Mouse (Mus musculus): ENCODE measurements around the gene Dnase1l2. TPM values are rescaled to one million over a fixed set of nuclear protein-coding genes. Genes with fewer than 3 reads are reported as not detected.

Dnase1l2 gene
- polyA plus RNA-seq, 1 experiment from 2014 or later = 1.1 TPM

DNA sequence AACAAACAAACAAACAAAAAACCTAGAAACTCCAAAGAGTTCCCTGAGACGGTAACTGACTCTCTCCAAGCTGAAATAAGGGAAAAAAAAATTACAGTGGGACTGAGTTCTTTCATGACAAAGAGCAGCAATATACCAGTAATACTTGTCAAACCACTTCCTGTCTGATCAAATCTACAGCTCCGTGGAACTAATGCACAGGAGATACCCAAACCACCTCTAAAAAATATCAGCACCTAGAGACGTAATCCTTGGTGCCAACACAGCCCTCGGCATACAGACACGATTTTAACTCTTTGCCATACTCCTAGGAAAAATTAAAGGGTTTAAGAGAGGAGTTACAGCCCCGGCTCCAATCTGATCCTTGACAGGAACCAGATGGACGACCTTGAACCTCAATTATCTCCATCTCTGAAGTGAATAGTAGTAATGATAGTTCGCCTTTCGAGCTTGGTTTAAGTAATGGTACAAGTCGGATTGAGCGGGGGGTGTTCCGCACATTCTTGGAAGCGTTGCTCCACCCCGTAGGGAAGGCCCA, 11.4 kb upstream of the Dnase1l2 start:
- 7% methylated on average over 14 of the region's 14 CpGs for WGBS
- Histone ChIP-seq H3K4me3 (ENCODE audit: low read depth, low read length) (peak overlapping the region; percentile 84), H3K9me3 (replicated peaks; ENCODE audit: control insufficient read depth, low read length) (no peaks in the 10 kb centered on the region), H3K36me3 (replicated peaks; ENCODE audit: control insufficient read depth, insufficient read depth, low read depth, low read length) (no peaks in the 10 kb centered on the region; the same call in 1 of the 2 replicates), H3K27ac (replicated peaks; ENCODE audit: low read depth, low read length) (peak overlapping the region; percentile 87; the same call in 1 of the 2 replicates), H3K27me3 (ENCODE audit: control insufficient read depth, insufficient read depth, low read length) (no peaks in the 10 kb centered on the region), H3K4me2 (ENCODE audit: low read depth, low read length) (peak overlapping the region; percentile 65), H3K9ac (replicated peaks; ENCODE audit: low read length) (peak overlapping the region; percentile 84), H3K4me1 (ENCODE audit: control insufficient read depth, insufficient read depth, low read length) (no peaks in the 10 kb centered on the region)
- DNase-seq (ENCODE audit: low spot score) (no peak), ATAC-seq (replicated peaks; ENCODE audit: insufficient number of reproducible peaks, low FRiP score, low TSS enrichment, low read depth) (no peak)

- WGBS = 84% methylated on average over 2 of the region's 2 CpGs
Observed at GRCm38 (mm10) chr17:24453372-24453771, 10.5 kb upstream of the Dnase1l2 start.

DNA sequence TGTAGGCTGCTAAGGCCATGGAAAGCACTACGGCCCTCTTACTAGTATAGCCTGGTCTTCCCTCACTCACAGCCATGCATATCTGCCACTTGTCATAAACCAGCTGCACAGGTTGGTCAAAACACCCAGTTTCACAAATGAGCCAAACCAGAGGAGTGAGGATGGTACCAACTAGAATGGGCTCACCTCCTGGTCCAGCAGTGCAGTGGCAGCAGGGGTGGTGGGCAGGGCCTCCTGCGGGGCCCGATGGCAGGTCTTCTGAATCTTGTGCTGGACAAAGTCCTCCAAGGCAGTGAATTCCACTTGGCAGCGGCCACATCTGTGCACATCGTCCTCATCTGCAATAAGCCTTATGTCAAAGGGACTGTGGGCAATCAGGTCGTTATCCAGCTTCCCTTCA, 8.3 kb upstream of the Dnase1l2 start:
- H3K4me1 ChIP-seq (ENCODE audit: control insufficient read depth, insufficient read depth, low read length) = no peaks in the 10 kb centered on the region
- no peak for ATAC-seq (replicated peaks; ENCODE audit: insufficient number of reproducible peaks, low FRiP score, low TSS enrichment, low read depth)
- no peak overlapping the region for H3K4me3 ChIP-seq (ENCODE audit: low read depth, low read length)
- WGBS = 97% methylated on average over 6 of the region's 6 CpGs
- H3K27ac ChIP-seq (replicated peaks; ENCODE audit: low read depth, low read length) = no peak overlapping the region
- no peak for DNase-seq (ENCODE audit: low spot score)
- no peaks in the 10 kb centered on the region for H3K27me3 ChIP-seq (ENCODE audit: control insufficient read depth, insufficient read depth, low read length)
- H3K9ac ChIP-seq (replicated peaks; ENCODE audit: low read length) = no peak overlapping the region
- no peak overlapping the region for H3K4me2 ChIP-seq (ENCODE audit: low read depth, low read length)
- no peaks in the 10 kb centered on the region for H3K9me3 ChIP-seq (replicated peaks; ENCODE audit: control insufficient read depth, low read length)
- H3K36me3 ChIP-seq (replicated peaks; ENCODE audit: control insufficient read depth, insufficient read depth, low read depth, low read length) = peaks cover 6% of the 10 kb centered on the region

More at GRCm38 (mm10) chr17:24453372-24453771, 10.5 kb upstream of the Dnase1l2 start:
- Histone ChIP-seq H3K27ac (replicated peaks; ENCODE audit: low read depth, low read length) (no peak overlapping the region), H3K9ac (replicated peaks; ENCODE audit: low read length) (no peak overlapping the region), H3K4me3 (ENCODE audit: low read depth, low read length) (no peak overlapping the region), H3K36me3 (replicated peaks; ENCODE audit: control insufficient read depth, insufficient read depth, low read depth, low read length) (peaks cover 3% of the 10 kb centered on the region), H3K9me3 (replicated peaks; ENCODE audit: control insufficient read depth, low read length) (no peaks in the 10 kb centered on the region), H3K4me2 (ENCODE audit: low read depth, low read length) (no peak overlapping the region), H3K4me1 (ENCODE audit: control insufficient read depth, insufficient read depth, low read length) (no peaks in the 10 kb centered on the region), H3K27me3 (ENCODE audit: control insufficient read depth, insufficient read depth, low read length) (no peaks in the 10 kb centered on the region)
- DNase-seq (ENCODE audit: low spot score) (no peak), ATAC-seq (replicated peaks; ENCODE audit: insufficient number of reproducible peaks, low FRiP score, low TSS enrichment, low read depth) (no peak)

DNA sequence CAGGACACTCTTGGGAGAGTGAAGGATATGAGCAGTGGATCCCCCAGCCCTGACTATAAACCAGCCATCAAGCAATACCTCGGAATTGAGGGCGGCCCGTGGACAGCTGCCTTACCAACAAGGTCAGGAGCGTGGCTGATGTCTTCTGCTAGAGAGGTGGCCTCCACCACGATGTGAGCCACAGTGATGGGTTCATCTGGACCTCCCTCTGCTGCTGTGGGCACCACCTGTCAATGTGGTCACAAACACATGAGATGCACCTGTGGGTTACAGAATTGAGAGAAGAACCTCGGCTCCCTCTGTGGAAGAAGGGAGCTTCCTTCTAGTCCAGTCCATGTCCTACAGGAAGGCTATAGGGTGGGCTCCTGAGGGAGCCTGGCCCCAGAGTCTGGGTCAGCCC, 6.6 kb upstream of the Dnase1l2 start:
- WGBS = 87% methylated on average over 6 of the region's 6 CpGs
- no peaks in the 10 kb centered on the region for H3K27me3 ChIP-seq (ENCODE audit: control insufficient read depth, insufficient read depth, low read length)
- DNase-seq (ENCODE audit: low spot score) (no peak), ATAC-seq (replicated peaks; ENCODE audit: insufficient number of reproducible peaks, low FRiP score, low TSS enrichment, low read depth) (no peak)
- peaks cover 13% of the 10 kb centered on the region for H3K36me3 ChIP-seq (replicated peaks; ENCODE audit: control insufficient read depth, insufficient read depth, low read depth, low read length)
- no peak overlapping the region for H3K27ac ChIP-seq (replicated peaks; ENCODE audit: low read depth, low read length)
- H3K9me3 ChIP-seq (replicated peaks; ENCODE audit: control insufficient read depth, low read length) = no peaks in the 10 kb centered on the region
- no peak overlapping the region for H3K4me3 ChIP-seq (ENCODE audit: low read depth, low read length)
- H3K4me2 ChIP-seq (ENCODE audit: low read depth, low read length) = no peak overlapping the region
- no peak overlapping the region for H3K9ac ChIP-seq (replicated peaks; ENCODE audit: low read length)
- H3K4me1 ChIP-seq (ENCODE audit: control insufficient read depth, insufficient read depth, low read length) = no peaks in the 10 kb centered on the region

DNA sequence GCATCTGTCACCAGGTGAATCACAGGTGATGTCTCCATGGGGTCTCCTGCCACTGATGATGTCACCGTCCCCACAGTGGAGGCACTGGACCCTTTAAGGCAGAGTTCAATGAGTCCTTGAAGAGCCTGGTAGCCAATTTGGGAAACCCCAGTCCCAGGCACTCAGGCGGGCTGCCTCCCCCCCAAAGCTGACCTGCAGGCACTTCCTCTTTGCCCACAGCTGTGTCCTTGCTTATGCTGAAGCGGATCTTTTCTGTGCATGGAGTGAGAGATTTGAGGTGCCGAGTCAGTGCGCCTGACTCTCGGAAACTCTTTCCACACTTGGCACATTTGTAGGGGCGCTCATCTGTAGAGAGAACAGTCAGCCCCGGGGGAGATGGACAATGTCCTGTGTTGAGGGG, 3.7 kb upstream of the Dnase1l2 start:
- peaks cover 20% of the 10 kb centered on the region for H3K36me3 ChIP-seq (replicated peaks; ENCODE audit: control insufficient read depth, insufficient read depth, low read depth, low read length)
- no peak for ATAC-seq (replicated peaks; ENCODE audit: insufficient number of reproducible peaks, low FRiP score, low TSS enrichment, low read depth)
- H3K4me1 ChIP-seq (ENCODE audit: control insufficient read depth, insufficient read depth, low read length) = no peaks in the 10 kb centered on the region
- H3K27me3 ChIP-seq (ENCODE audit: control insufficient read depth, insufficient read depth, low read length) = no peaks in the 10 kb centered on the region
- H3K4me3 ChIP-seq (ENCODE audit: low read depth, low read length) = no peak overlapping the region
- H3K27ac ChIP-seq (replicated peaks; ENCODE audit: low read depth, low read length) = no peak overlapping the region
- H3K9me3 ChIP-seq (replicated peaks; ENCODE audit: control insufficient read depth, low read length) = no peaks in the 10 kb centered on the region
- H3K4me2 ChIP-seq (ENCODE audit: low read depth, low read length) = no peak overlapping the region
- H3K9ac ChIP-seq (replicated peaks; ENCODE audit: low read length) = no peak overlapping the region
- 89% methylated on average over 8 of the region's 8 CpGs for WGBS
- no peak for DNase-seq (ENCODE audit: low spot score)

DNA sequence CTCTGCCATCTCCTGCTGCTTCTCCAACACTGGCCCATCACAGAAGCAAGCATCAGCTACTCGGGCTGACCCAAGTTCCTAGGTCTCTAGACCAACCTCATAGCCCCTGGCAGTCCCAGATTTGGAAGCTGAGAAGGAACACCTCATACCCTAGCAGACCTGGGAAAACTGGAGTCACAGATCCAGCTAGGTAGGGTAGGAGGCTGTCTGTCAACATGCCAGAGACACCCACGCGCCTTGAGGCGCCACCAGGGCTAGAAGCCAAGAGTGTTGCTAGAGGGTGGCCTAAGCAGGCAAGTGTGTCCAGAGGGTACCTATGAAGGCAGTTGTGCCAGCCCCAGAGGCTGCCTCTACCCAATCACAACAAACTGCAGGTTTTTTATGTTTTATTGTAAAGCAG, 504 bp upstream of the Dnase1l2 start:
- H3K9ac ChIP-seq (replicated peaks; ENCODE audit: low read length) = no peak overlapping the region
- H3K4me1 ChIP-seq (ENCODE audit: control insufficient read depth, insufficient read depth, low read length) = no peaks in the 10 kb centered on the region
- no peak overlapping the region for H3K4me2 ChIP-seq (ENCODE audit: low read depth, low read length)
- no peak overlapping the region for H3K27ac ChIP-seq (replicated peaks; ENCODE audit: low read depth, low read length)
- WGBS = 91% methylated on average over 4 of the region's 4 CpGs
- no peaks in the 10 kb centered on the region for H3K9me3 ChIP-seq (replicated peaks; ENCODE audit: control insufficient read depth, low read length)
- no peaks in the 10 kb centered on the region for H3K27me3 ChIP-seq (ENCODE audit: control insufficient read depth, insufficient read depth, low read length)
- DNase-seq (ENCODE audit: low spot score) (no peak), ATAC-seq (replicated peaks; ENCODE audit: insufficient number of reproducible peaks, low FRiP score, low TSS enrichment, low read depth) (no peak)
- H3K4me3 ChIP-seq (ENCODE audit: low read depth, low read length) = no peak overlapping the region
- H3K36me3 ChIP-seq (replicated peaks; ENCODE audit: control insufficient read depth, insufficient read depth, low read depth, low read length) = peaks cover 19% of the 10 kb centered on the region

- DNase-seq (ENCODE audit: low spot score) (no peak), ATAC-seq (replicated peaks; ENCODE audit: insufficient number of reproducible peaks, low FRiP score, low TSS enrichment, low read depth) (no peak)
- Histone ChIP-seq H3K36me3 (replicated peaks; ENCODE audit: control insufficient read depth, insufficient read depth, low read depth, low read length) (peaks cover 17% of the 10 kb centered on the region), H3K27ac (replicated peaks; ENCODE audit: low read depth, low read length) (no peak overlapping the region), H3K4me1 (ENCODE audit: control insufficient read depth, insufficient read depth, low read length) (no peaks in the 10 kb centered on the region), H3K4me2 (ENCODE audit: low read depth, low read length) (no peak overlapping the region), H3K27me3 (ENCODE audit: control insufficient read depth, insufficient read depth, low read length) (no peaks in the 10 kb centered on the region), H3K4me3 (ENCODE audit: low read depth, low read length) (no peak overlapping the region), H3K9me3 (replicated peaks; ENCODE audit: control insufficient read depth, low read length) (no peaks in the 10 kb centered on the region), H3K9ac (replicated peaks; ENCODE audit: low read length) (no peak overlapping the region)
- 90% methylated on average over 14 of the region's 14 CpGs for WGBS
Observed at GRCm38 (mm10) chr17:24442107-24442506, 798 bp downstream of the Dnase1l2 start.

DNA sequence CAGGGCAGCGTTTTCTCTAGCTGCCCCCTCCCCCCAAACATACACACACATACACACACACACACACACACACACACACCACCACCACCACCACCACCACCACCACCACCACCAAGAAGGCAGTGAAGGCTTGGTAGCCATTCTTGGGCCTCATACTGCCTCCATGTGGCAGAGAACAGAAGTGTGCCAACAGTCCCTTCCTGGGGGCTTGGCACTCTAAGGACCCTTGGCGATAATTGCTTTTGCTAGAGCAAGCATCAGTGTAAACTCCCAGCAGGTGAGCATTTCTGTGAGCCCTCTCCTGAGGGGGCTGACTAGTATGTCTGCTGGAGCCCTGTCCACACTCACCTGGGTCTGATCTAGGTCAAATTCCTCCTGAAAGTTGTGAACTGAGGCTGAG, 1.8 kb downstream of the Dnase1l2 start:
- Histone ChIP-seq H3K27ac (replicated peaks; ENCODE audit: low read depth, low read length) (no peak overlapping the region), H3K4me3 (ENCODE audit: low read depth, low read length) (no peak overlapping the region), H3K9ac (replicated peaks; ENCODE audit: low read length) (no peak overlapping the region), H3K4me1 (ENCODE audit: control insufficient read depth, insufficient read depth, low read length) (no peaks in the 10 kb centered on the region), H3K36me3 (replicated peaks; ENCODE audit: control insufficient read depth, insufficient read depth, low read depth, low read length) (peaks cover 17% of the 10 kb centered on the region), H3K9me3 (replicated peaks; ENCODE audit: control insufficient read depth, low read length) (no peaks in the 10 kb centered on the region), H3K4me2 (ENCODE audit: low read depth, low read length) (no peak overlapping the region), H3K27me3 (ENCODE audit: control insufficient read depth, insufficient read depth, low read length) (no peaks in the 10 kb centered on the region)
- WGBS = 42% methylated on average over 2 of the region's 2 CpGs
- ATAC-seq (replicated peaks; ENCODE audit: insufficient number of reproducible peaks, low FRiP score, low TSS enrichment, low read depth) (no peak), DNase-seq (ENCODE audit: low spot score) (peak; percentile 20)
